Mouse (Mus musculus): ENCODE measurements around the gene Odf3l2. TPM values are rescaled to one million over a fixed set of nuclear protein-coding genes. Genes with fewer than 3 reads are reported as not detected.
A peak's percentile ranks its signal among the peaks of the same experiment; 100 is the strongest.

The Odf3l2 gene
- not detected in 2 replicates for polyA plus RNA-seq (2016; fragmentation: Nextera tagmentation; extraction: Ambion mirVana)

- H3K4me2 ChIP-seq (replicated peaks) = no peak within 1 kb of the TSS
- no peak for ATAC-seq (ENCODE audit: low FRiP score, low read depth)
- WGBS = 76% methylated on average over 8 of the region's 8 CpGs
- no peak within 1 kb of the TSS for H3K27ac ChIP-seq (replicated peaks)
- no peaks in the 10 kb centered on the region for H3K4me1 ChIP-seq
- H3K27me3 ChIP-seq = no peaks in the 10 kb centered on the region
- no peaks in the 10 kb centered on the region for H3K36me3 ChIP-seq
- H3K4me3 ChIP-seq = no peak within 1 kb of the TSS
- no peak within 1 kb of the TSS for H3K9ac ChIP-seq (replicated peaks)
- no peaks in the 10 kb centered on the region for H3K9me3 ChIP-seq
These were observed at the start of gene Odf3l2 for GRCm38 (mm10) chr10:79645711-79646110. Odf3l2 (minus strand) TSS chr10:79645738.

GRCm38 (mm10) chr10:79694379-79694655 is 48.8 kb upstream of the Odf3l2 start:
- ATAC-seq (ENCODE audit: low FRiP score, low read depth) = no peak
- no peak overlapping the region for H3K9ac ChIP-seq (replicated peaks)
- no peak overlapping the region for H3K27ac ChIP-seq (replicated peaks)
- no peak overlapping the region for H3K4me3 ChIP-seq
- H3K9me3 ChIP-seq = peaks cover 6% of the 10 kb centered on the region; the same call in 1 of the 2 replicates
- H3K4me1 ChIP-seq = no peaks in the 10 kb centered on the region; the same call in 1 of the 2 replicates
- no peak overlapping the region for H3K4me2 ChIP-seq (replicated peaks)
- H3K27me3 ChIP-seq = no peaks in the 10 kb centered on the region
- 79% methylated on average over 6 of the region's 6 CpGs for WGBS
- peaks cover 2% of the 10 kb centered on the region for H3K36me3 ChIP-seq

DNA sequence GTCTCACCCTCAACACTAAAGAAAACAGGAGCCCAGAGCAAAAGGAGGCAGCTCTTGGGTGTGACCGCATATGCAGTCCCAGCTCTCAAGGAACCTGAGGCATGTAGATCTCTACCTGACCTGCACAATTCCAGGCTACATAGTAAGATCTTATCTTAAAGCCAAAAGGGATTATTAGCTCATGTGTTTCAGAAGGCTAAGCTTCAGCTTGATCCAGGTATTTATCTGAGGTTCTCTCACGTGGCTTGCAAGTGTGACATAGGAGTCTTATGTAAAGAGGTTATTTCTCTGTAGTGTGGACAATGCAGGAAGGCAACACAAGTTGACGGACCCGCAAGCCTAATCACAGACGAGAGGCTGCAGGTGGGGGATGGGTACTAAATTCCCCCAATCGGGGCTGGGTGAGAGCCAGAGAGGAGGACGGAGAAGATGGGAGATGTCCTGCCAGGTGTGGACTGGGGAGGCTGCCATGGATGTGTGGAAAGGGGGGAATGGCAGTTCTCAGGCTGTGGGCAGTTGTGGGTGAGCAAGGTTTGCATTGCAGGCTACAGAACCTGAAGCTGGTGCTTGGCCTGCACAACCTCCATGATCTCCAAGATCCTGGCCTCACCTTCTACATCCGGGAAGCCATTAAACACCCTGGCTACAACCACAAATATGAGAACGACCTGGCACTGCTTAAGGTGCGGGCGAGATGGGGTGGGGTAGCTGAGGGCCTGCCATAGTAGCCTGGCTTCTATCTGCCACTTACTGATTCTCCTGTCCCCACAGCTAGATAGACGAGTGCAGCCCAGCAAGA is 48.2 kb upstream of the Odf3l2 start:
- H3K27ac ChIP-seq (replicated peaks) = no peak overlapping the region
- no peak for ATAC-seq (ENCODE audit: low FRiP score, low read depth)
- WGBS = 82% methylated on average over 12 of the region's 12 CpGs
- no peak overlapping the region for H3K4me2 ChIP-seq (replicated peaks)
- H3K9ac ChIP-seq (replicated peaks) = no peak overlapping the region
- H3K27me3 ChIP-seq = no peaks in the 10 kb centered on the region
- peaks cover 6% of the 10 kb centered on the region; the same call in 1 of the 2 replicates for H3K9me3 ChIP-seq
- no peaks in the 10 kb centered on the region; the same call in 1 of the 2 replicates for H3K4me1 ChIP-seq
- H3K4me3 ChIP-seq = no peak overlapping the region
- peaks cover 7% of the 10 kb centered on the region for H3K36me3 ChIP-seq

DNA sequence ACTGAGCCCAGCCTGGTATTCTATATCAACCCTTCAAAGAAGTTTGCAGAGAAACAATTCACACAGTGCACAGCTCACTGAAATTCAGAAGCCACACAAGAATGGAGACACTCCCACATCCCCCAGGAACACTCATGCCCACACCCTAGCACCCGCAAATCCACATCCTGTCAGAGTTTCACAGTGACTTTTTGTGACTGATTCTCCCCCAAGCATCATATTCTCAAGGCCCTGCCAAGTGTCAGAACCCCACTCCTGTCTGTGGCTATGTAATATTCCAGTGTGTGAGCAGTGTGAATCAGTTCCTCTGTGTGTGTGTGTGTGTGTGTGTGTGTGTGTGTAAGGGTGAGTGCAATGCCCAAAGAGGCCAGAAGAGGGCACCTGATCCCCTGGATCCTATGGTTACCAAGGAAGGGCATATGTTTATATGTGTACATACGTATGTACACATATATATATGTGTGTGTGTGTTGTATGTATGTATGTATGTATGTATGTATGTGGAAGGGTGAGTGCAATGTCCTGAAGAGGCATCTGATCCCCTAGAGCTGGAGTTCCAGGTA is 46.5 kb upstream of the Odf3l2 start:
- peaks cover 25% of the 10 kb centered on the region for H3K36me3 ChIP-seq
- H3K4me1 ChIP-seq = no peaks in the 10 kb centered on the region; the same call in 1 of the 2 replicates
- H3K27ac ChIP-seq (replicated peaks) = no peak overlapping the region
- no peak for ATAC-seq (ENCODE audit: low FRiP score, low read depth)
- no peak overlapping the region for H3K4me2 ChIP-seq (replicated peaks)
- no peaks in the 10 kb centered on the region for H3K27me3 ChIP-seq
- H3K9ac ChIP-seq (replicated peaks) = no peak overlapping the region
- WGBS = 100% methylated on average over 2 of the region's 2 CpGs
- H3K4me3 ChIP-seq = no peak overlapping the region
- peaks cover 6% of the 10 kb centered on the region; the same call in 1 of the 2 replicates for H3K9me3 ChIP-seq

GRCm38 (mm10) chr10:79689178-79689577 is 43.6 kb upstream of the Odf3l2 start:
- Histone ChIP-seq H3K36me3 (peaks cover 53% of the 10 kb centered on the region), H3K9ac (replicated peaks) (no peak overlapping the region)
- 93% methylated on average over 3 of the region's 3 CpGs for WGBS

DNA sequence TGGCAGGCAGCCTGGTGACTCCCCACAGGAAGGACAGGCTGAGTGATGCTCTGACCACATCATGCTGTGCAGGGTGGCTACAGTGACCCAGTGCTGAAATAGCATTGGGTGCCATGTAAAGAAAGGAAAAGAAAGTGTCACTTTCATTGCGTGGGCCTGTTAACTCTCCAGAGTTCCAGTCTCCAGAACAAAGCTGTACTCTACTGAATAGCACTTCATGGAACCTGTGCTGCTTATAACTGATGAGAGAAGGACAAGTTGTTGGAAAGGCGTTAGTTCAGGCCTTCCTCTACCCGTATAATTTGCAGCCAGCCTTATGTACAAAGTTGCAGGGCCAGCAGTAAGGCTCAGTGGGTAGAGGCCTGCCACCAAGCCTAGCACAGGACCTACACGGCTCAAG is 43.2 kb upstream of the Odf3l2 start, which contains the start of gene Gzmm:
Gene Gzmm, plus strand, starts transcription at position 301 of the 400 bp plus-strand sequence.
- Histone ChIP-seq H3K27ac (replicated peaks) (no peak within 1 kb of the TSS), H3K4me3 (no peak within 1 kb of the TSS), H3K4me2 (replicated peaks) (no peak within 1 kb of the TSS), H3K27me3 (no peaks in the 10 kb centered on the region), H3K9me3 (peaks cover 6% of the 10 kb centered on the region; the same call in 1 of the 2 replicates), H3K4me1 (peaks cover 6% of the 10 kb centered on the region), H3K36me3 (peaks cover 55% of the 10 kb centered on the region), H3K9ac (replicated peaks) (no peak within 1 kb of the TSS)
- no peak for ATAC-seq (ENCODE audit: low FRiP score, low read depth)
- WGBS = 80% methylated on average over 4 of the region's 4 CpGs

More at GRCm38 (mm10) chr10:79689178-79689577, 43.6 kb upstream of the Odf3l2 start:
- Histone ChIP-seq H3K4me1 (peaks cover 1% of the 10 kb centered on the region; the same call in 1 of the 2 replicates), H3K4me2 (replicated peaks) (no peak overlapping the region), H3K27ac (replicated peaks) (no peak overlapping the region), H3K27me3 (no peaks in the 10 kb centered on the region), H3K9me3 (peaks cover 6% of the 10 kb centered on the region; the same call in 1 of the 2 replicates), H3K4me3 (no peak overlapping the region)
- ATAC-seq (ENCODE audit: low FRiP score, low read depth) = no peak

- no peak overlapping the region for H3K9ac ChIP-seq (replicated peaks)
- no peak overlapping the region for H3K4me2 ChIP-seq (replicated peaks)
- no peak for ATAC-seq (ENCODE audit: low FRiP score, low read depth)
- no peak overlapping the region for H3K27ac ChIP-seq (replicated peaks)
- H3K27me3 ChIP-seq = no peaks in the 10 kb centered on the region
- peaks cover 6% of the 10 kb centered on the region; the same call in 1 of the 2 replicates for H3K9me3 ChIP-seq
- H3K4me3 ChIP-seq = no peak overlapping the region
- H3K36me3 ChIP-seq = peaks cover 55% of the 10 kb centered on the region
- 97% methylated on average over 6 of the region's 6 CpGs for WGBS
- H3K4me1 ChIP-seq = peaks cover 17% of the 10 kb centered on the region
These were observed 42.0 kb upstream of the Odf3l2 start for GRCm38 (mm10) chr10:79687513-79687912.

DNA sequence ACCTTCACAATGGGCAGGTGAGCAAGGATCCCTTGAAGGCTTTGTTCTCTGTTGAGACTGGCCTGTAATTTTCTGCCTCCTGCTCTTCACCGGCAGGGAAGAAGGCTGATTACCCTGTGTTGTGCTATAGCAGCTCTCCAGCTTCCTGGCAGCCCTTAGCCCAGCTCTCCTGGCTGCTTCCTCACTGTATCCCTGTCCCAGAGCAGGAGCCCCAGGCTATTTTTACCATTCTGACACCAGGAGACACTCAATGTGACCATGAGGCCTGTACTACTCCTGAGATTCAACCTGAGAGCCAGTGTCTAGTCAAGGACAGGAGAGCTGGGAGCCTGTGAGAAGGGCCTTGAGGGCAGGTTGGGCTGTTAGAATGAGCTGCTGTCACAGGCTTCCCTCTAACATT is 41.2 kb upstream of the Odf3l2 start:
- H3K27ac ChIP-seq (replicated peaks) = no peak overlapping the region
- no peaks in the 10 kb centered on the region for H3K9me3 ChIP-seq
- H3K4me3 ChIP-seq = no peak overlapping the region
- H3K9ac ChIP-seq (replicated peaks) = no peak overlapping the region
- no peaks in the 10 kb centered on the region for H3K27me3 ChIP-seq
- WGBS = 85% methylated on average over 1 of the region's 1 CpGs
- peaks cover 55% of the 10 kb centered on the region for H3K36me3 ChIP-seq
- no peak for ATAC-seq (ENCODE audit: low FRiP score, low read depth)
- H3K4me2 ChIP-seq (replicated peaks) = no peak overlapping the region
- peaks cover 17% of the 10 kb centered on the region for H3K4me1 ChIP-seq

GRCm38 (mm10) chr10:79686219-79686618 is 40.7 kb upstream of the Odf3l2 start:
- 93% methylated on average over 2 of the region's 2 CpGs for WGBS
- H3K36me3 ChIP-seq = peaks cover 55% of the 10 kb centered on the region
- no peak overlapping the region for H3K27ac ChIP-seq (replicated peaks)
- no peaks in the 10 kb centered on the region for H3K9me3 ChIP-seq
- no peak for ATAC-seq (ENCODE audit: low FRiP score, low read depth)
- H3K4me3 ChIP-seq = no peak overlapping the region
- H3K9ac ChIP-seq (replicated peaks) = no peak overlapping the region
- peaks cover 18% of the 10 kb centered on the region for H3K4me1 ChIP-seq
- no peaks in the 10 kb centered on the region for H3K27me3 ChIP-seq
- no peak overlapping the region for H3K4me2 ChIP-seq (replicated peaks)

GRCm38 (mm10) chr10:79684770-79685600 is 39.4 kb upstream of the Odf3l2 start:
- Histone ChIP-seq H3K4me3 (0 out of 2 replicates have a peak overlapping the region, but pooled peaks have one; percentile 1), H3K9ac (replicated peaks) (no peak overlapping the region), H3K36me3 (peaks cover 55% of the 10 kb centered on the region), H3K27ac (replicated peaks) (no peak overlapping the region), H3K27me3 (0 out of 2 replicates have a peak, but pooled peaks cover 3% of the 10 kb centered on the region), H3K9me3 (no peaks in the 10 kb centered on the region), H3K4me2 (replicated peaks) (no peak overlapping the region), H3K4me1 (peaks cover 23% of the 10 kb centered on the region)
- no peak for ATAC-seq (ENCODE audit: low FRiP score, low read depth)
- WGBS = 91% methylated on average over 25 of the region's 25 CpGs

GRCm38 (mm10) chr10:79683726-79684640 is 38.4 kb upstream of the Odf3l2 start:
- peak overlapping the region; percentile 87; the same call in 1 of the 2 replicates for H3K9ac ChIP-seq (replicated peaks)
- ATAC-seq (ENCODE audit: low FRiP score, low read depth) = no peak
- WGBS = 87% methylated on average over 6 of the region's 6 CpGs

More at GRCm38 (mm10) chr10:79683726-79684640, 38.4 kb upstream of the Odf3l2 start:
- Histone ChIP-seq H3K27me3 (peaks cover 3% of the 10 kb centered on the region; the same call in 1 of the 2 replicates), H3K27ac (replicated peaks) (no peak overlapping the region), H3K36me3 (peaks cover 50% of the 10 kb centered on the region), H3K4me3 (peak overlapping the region; percentile 92), H3K9me3 (no peaks in the 10 kb centered on the region), H3K4me2 (replicated peaks) (peak overlapping the region; percentile 83), H3K4me1 (peaks cover 23% of the 10 kb centered on the region)

Measured in midbrain, embryonic 12.5 days (tissue).